Mouse (Mus musculus) megakaryocyte, embryonic 14.5 days (primary cell): ENCODE data around the gene Tenm3.

Source experiments
- FLI1 ChIP-seq: IDR thresholded peaks from 2 replicates; pipeline ENCODE4 v1.6.1; 2012; ENCODE audit warnings: low read length, inconsistent platforms, mixed read lengths
- GATA1 ChIP-seq: IDR thresholded peaks from 3 replicates; pipeline ENCODE4 v1.6.1; 2012; ENCODE audit warnings: mixed read lengths, low read length, inconsistent platforms, borderline replicate concordance

DNA sequence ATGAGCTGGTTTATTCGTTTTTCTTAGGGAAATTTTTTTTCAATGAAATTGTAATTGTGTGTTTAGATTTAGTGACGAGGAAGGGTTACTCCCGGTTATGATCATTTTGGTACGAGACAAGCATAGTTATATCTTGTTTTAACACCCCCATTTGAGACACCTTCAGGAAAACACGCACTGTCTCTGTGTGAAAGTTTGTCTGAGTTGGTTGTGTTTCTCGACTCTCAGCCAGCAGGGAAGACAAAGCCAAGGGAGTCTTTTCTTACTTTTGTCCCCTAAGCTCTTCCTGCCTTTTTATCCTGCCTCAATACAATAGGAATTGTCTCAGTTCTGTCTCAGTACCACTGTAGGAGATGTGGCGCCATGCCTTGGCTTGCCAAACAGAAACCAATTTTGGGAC, 660.0 kb downstream of the Tenm3 start:
- TF ChIP-seq GATA1 (no peak), FLI1 (no peak)
